Mouse (Mus musculus) heart, adult 2 months (tissue): ENCODE data around the gene Mef2c. TPM values are rescaled to one million over a fixed set of nuclear protein-coding genes. Genes with fewer than 3 reads are reported as not detected.

Experiments
- DNase-seq, 2 experiments: peaks; one replicate each; pipeline ENCODE4 v3.0.0; 2021
- H3K27ac ChIP-seq: fragments of 200-600 bp; 2 replicates; pipeline ENCODE4 v1.8.1; 2022
- H3K27me3 ChIP-seq: fragments of 200-500 bp; 2 replicates; pipeline ENCODE4 v1.6.1; 2012; ENCODE audit warnings: mild to moderate bottlenecking, low read length, inconsistent platforms, mixed read lengths; ENCODE audit not compliant: control insufficient read depth, insufficient read depth
- H3K36me3 ChIP-seq: fragments of 200-500 bp; 2 replicates; pipeline ENCODE4 v1.6.1; 2012; ENCODE audit warnings: low read length, inconsistent platforms; ENCODE audit not compliant: control insufficient read depth, insufficient read depth
- H3K4me1 ChIP-seq: fragments of 200-500 bp; 2 replicates; pipeline ENCODE4 v1.6.1; 2011; ENCODE audit warnings: low read length; ENCODE audit not compliant: control insufficient read depth, insufficient read depth
- H3K4me3 ChIP-seq: fragments of 200-600 bp; 2 replicates; pipeline ENCODE4 v1.8.1; 2022
- H3K79me2 ChIP-seq: fragments of 200-500 bp; replicated peaks from 2 replicates; pipeline ENCODE4 v1.6.1; 2012; ENCODE audit warnings: mild to moderate bottlenecking, inconsistent platforms, low read length, moderate library complexity, mixed read lengths; ENCODE audit not compliant: control insufficient read depth, insufficient read depth
- H3K9ac ChIP-seq: fragments of 200-500 bp; 2 replicates; pipeline ENCODE4 v1.6.1; 2012; ENCODE audit warnings: low read depth, mild to moderate bottlenecking, control low read depth, inconsistent platforms, low read length, mixed read lengths
- CTCF ChIP-seq: fragments of 200-600 bp; IDR thresholded peaks from 2 replicates; pipeline ENCODE4 v1.8.1; 2022; ENCODE audit warnings: antibody characterized with exemption, mild to moderate bottlenecking, moderate library complexity
- EP300 ChIP-seq: fragments of 200-500 bp; IDR thresholded peaks from 2 replicates; pipeline ENCODE4 v1.6.1; 2011; ENCODE audit warnings: low read depth, low read length, control low read depth; ENCODE audit not compliant: insufficient read depth
- POLR2A ChIP-seq: fragments of 200-500 bp; IDR thresholded peaks from 2 replicates; pipeline ENCODE4 v1.6.1; 2011; ENCODE audit warnings: mild to moderate bottlenecking, low read depth, low read length, control low read depth; ENCODE audit not compliant: insufficient read depth
- WGBS: fragments of 180-500 bp; shearing (Covaris S2); methylation state at CpG from one replicate; pipeline ENCODE4 v1.1.7; 2018; 5-methylcytosine and 5-hydroxymethylcytosine counted together
- intact Hi-C: fragments of 180-260 bp; cut with DNase I; formaldehyde crosslinking; loops from one replicate; pipeline ENCODE4 v1.15.1; 2025
- polyA plus RNA-seq: library from polyadenylated mRNA; depleted of rRNA; stranded (reverse); fragments of >200 nt; gene quantifications from 2 replicates; pipeline ENCODE4 v1.2.3, GENCODE M21; 2012
- total RNA-seq, 2 experiments: library from RNA; stranded (reverse); gene quantifications; 2 replicates each; pipeline ENCODE4 v1.2.3; 2021

The Mef2c gene
- total and polyA plus RNA-seq, 3 experiments, result 35.5 to 74.1 (median 56.5) TPM

GRCm38 (mm10) chr13:83624651-83625050, 120.8 kb downstream of the Mef2c start:
- DNase-seq, result no peak
- Histone ChIP-seq H3K4me3 (no peak overlapping the region), H3K4me1 (peaks cover 2% of the 10 kb centered on the region), H3K79me2 (0 out of 2 replicates have a peak, but pooled peaks cover 1% of the 10 kb centered on the region), H3K27me3 (no peaks in the 10 kb centered on the region), H3K27ac (no peak overlapping the region), H3K36me3 (peaks cover 9% of the 10 kb centered on the region), H3K9ac (no peak overlapping the region)
- WGBS, result 74% methylated on average over 4 of the region's 4 CpGs
- no peak for TF ChIP-seq CTCF
- TF ChIP-seq POLR2A, result no peak
- TF ChIP-seq EP300, result no peak
- intact Hi-C loops, result no loop called here

- 87% methylated on average over 4 of the region's 4 CpGs for WGBS
- H3K4me3 ChIP-seq, result no peak overlapping the region
- H3K27ac ChIP-seq, result no peak overlapping the region
- H3K79me2 ChIP-seq, result no peaks in the 10 kb centered on the region
- H3K4me1 ChIP-seq, result peaks cover 2% of the 10 kb centered on the region
- intact Hi-C loops, result no loop called here
- DNase-seq, result no peak
- peaks cover 9% of the 10 kb centered on the region for H3K36me3 ChIP-seq
- TF ChIP-seq CTCF (no peak), POLR2A (no peak), EP300 (no peak)
- H3K27me3 ChIP-seq, result no peaks in the 10 kb centered on the region
- no peak overlapping the region for H3K9ac ChIP-seq
Measured at GRCm38 (mm10) chr13:83627429-83627828, 123.6 kb downstream of the Mef2c start.

GRCm38 (mm10) chr13:83628139-83628538, 124.3 kb downstream of the Mef2c start:
- H3K9ac ChIP-seq, result no peak overlapping the region
- no peaks in the 10 kb centered on the region for H3K79me2 ChIP-seq
- no peaks in the 10 kb centered on the region for H3K27me3 ChIP-seq
- DNase-seq, result no peak
- no peak for TF ChIP-seq EP300
- TF ChIP-seq POLR2A, result no peak
- no peak for TF ChIP-seq CTCF
- H3K4me1 ChIP-seq, result peaks cover 2% of the 10 kb centered on the region
- H3K36me3 ChIP-seq, result peaks cover 9% of the 10 kb centered on the region
- intact Hi-C loops, result no loop called here
- H3K27ac ChIP-seq, result no peak overlapping the region
- WGBS, result 53% methylated on average over 3 of the region's 3 CpGs
- H3K4me3 ChIP-seq, result no peak overlapping the region

- DNase-seq, result no peak
- Histone ChIP-seq H3K4me3 (no peak overlapping the region), H3K4me1 (no peaks in the 10 kb centered on the region; the same call in 1 of the 2 replicates), H3K79me2 (no peaks in the 10 kb centered on the region), H3K27ac (no peak overlapping the region), H3K27me3 (no peaks in the 10 kb centered on the region), H3K9ac (no peak overlapping the region), H3K36me3 (peaks cover 5% of the 10 kb centered on the region; the same call in 1 of the 2 replicates)
- intact Hi-C loops, result no loop called here
- TF ChIP-seq CTCF (no peak), EP300 (no peak), POLR2A (no peak)
- WGBS, result 87% methylated on average over 5 of the region's 5 CpGs
Measured at GRCm38 (mm10) chr13:83633155-83633554, 129.3 kb downstream of the Mef2c start.

- Histone ChIP-seq H3K79me2 (no peaks in the 10 kb centered on the region), H3K4me1 (no peaks in the 10 kb centered on the region), H3K9ac (no peak overlapping the region), H3K27ac (no peak overlapping the region), H3K27me3 (no peaks in the 10 kb centered on the region), H3K36me3 (peaks cover 4% of the 10 kb centered on the region; the same call in 1 of the 2 replicates), H3K4me3 (no peak overlapping the region)
- intact Hi-C loops, result no loop called here
- 80% methylated on average over 7 of the region's 7 CpGs for WGBS
- TF ChIP-seq POLR2A (no peak), CTCF (no peak), EP300 (no peak)
- no peak for DNase-seq
Measured at GRCm38 (mm10) chr13:83635218-83635617, 131.4 kb downstream of the Mef2c start.

- no peaks in the 10 kb centered on the region for H3K27me3 ChIP-seq
- intact Hi-C loops, result no loop called here
- H3K36me3 ChIP-seq, result peaks cover 4% of the 10 kb centered on the region; the same call in 1 of the 2 replicates
- TF ChIP-seq CTCF, result no peak
- TF ChIP-seq EP300, result no peak
- no peak for TF ChIP-seq POLR2A
- no peak for DNase-seq
- H3K9ac ChIP-seq, result no peak overlapping the region
- no peak overlapping the region for H3K4me3 ChIP-seq
- no peaks in the 10 kb centered on the region for H3K79me2 ChIP-seq
- H3K27ac ChIP-seq, result no peak overlapping the region
- 100% methylated on average over 3 of the region's 3 CpGs for WGBS
- H3K4me1 ChIP-seq, result no peaks in the 10 kb centered on the region
Measured at GRCm38 (mm10) chr13:83637666-83638065, 133.8 kb downstream of the Mef2c start.
